Mouse (Mus musculus) brain, embryonic 14.5 days (tissue): Measurements from ENCODE around the gene Ncam2.

Experiments
- CTCF ChIP-seq: fragments of 200-500 bp; IDR thresholded peaks from 2 replicates; pipeline ENCODE4 v1.5.1; 2012; ENCODE audit warnings: inconsistent platforms, mild to moderate bottlenecking, moderate library complexity, borderline replicate concordance; ENCODE audit not compliant: insufficient read depth, insufficient read length; ENCODE audit errors: extremely low read depth
- POLR2A ChIP-seq: fragments of 200-500 bp; IDR thresholded peaks from 2 replicates; pipeline ENCODE4 v1.6.1; 2012; ENCODE audit warnings: mild to moderate bottlenecking, inconsistent platforms, borderline replicate concordance; ENCODE audit not compliant: poor library complexity, insufficient read depth, insufficient read length, severe bottlenecking; ENCODE audit errors: extremely low read depth

- TF ChIP-seq CTCF (peak; percentile 81; the same call in 1 of the 2 replicates), POLR2A (no peak)
These were observed 1.5 kb downstream of the Ncam2 start for GRCm38 (mm10) chr16:81201992-81202391.
